Mouse (Mus musculus) small intestine, adult 2 months (tissue): ENCODE data around the gene Dnase2a.

Source experiments
- CTCF ChIP-seq: fragments of 200-500 bp; IDR thresholded peaks from 2 replicates; pipeline ENCODE4 v1.5.1; 2012; ENCODE audit warnings: low read depth, mild to moderate bottlenecking, control low read depth, inconsistent platforms, low read length, moderate library complexity, mixed read lengths; ENCODE audit not compliant: insufficient replicate concordance, insufficient read length; ENCODE audit errors: extremely low read depth
- POLR2A ChIP-seq: fragments of 200-500 bp; IDR thresholded peaks from 2 replicates; pipeline ENCODE4 v1.6.1; 2012; ENCODE audit warnings: low read depth, mild to moderate bottlenecking, control low read depth, inconsistent platforms, low read length, moderate library complexity

DNA sequence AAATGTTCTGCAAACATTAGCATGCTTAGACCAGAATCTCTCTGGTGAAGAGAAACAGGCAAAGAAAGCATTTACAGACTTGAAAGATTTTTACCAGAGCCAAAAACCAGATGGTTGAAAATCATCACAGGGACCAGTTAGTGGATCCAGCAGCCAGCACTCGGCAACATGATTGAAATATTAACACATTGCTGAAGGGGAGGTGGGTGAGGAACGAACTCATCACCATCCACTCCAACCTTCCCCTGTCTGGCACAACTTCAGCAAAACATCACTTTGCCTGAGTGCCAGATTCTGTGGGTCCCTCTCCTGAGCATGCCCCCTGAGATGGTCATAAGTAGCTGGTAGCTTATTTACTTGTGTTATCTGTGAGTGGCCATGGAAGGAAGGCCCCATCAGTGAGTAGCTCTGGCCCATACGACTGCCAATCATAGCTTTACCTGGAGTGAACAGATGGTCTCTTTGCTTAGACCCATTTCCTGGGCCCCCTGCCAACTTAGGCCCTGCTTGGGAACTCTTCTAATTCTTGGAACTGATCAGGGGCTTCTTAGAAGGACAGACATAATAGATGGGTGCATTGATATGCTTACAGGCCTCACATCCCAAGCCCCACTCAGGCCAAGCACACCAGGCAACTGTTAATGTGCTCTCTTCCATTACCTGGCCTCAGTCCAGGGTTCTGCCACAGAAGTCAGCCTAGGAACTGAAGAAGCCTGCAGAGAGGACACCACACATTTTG is 30.9 kb upstream of the Dnase2a start:
- TF ChIP-seq CTCF = no peak
- TF ChIP-seq POLR2A = no peak
